ENCODE assay signal across 8 mouse cellular contexts in genomic region chr7:35646317-35647081, GRCm38 (mm10). TPM values are rescaled to one million over a fixed set of nuclear protein-coding genes. Genes with fewer than 3 reads are reported as not detected.
DNase-seq lines count a peak whose midpoint lies in the region; ATAC-seq lines count a peak whose summit lies in the region.

No protein-coding gene starts in this region.

- H3K9ac ChIP-seq in heart, embryonic 13.5 days: peak overlapping the region; percentile 96
- peak overlapping the region; percentile 85 for H3K9ac ChIP-seq in limb, embryonic 11.5 days (ENCODE audit: low read length)
- peak overlapping the region; percentile 82 for H3K9ac ChIP-seq in midbrain, embryonic 13.5 days (replicated peaks)

- H3K27me3 ChIP-seq in heart, embryonic 13.5 days (replicated peaks): no peaks in the 10 kb centered on the region
- H3K27me3 ChIP-seq in limb, embryonic 11.5 days (ENCODE audit: control insufficient read depth, insufficient read depth, low read length): no peaks in the 10 kb centered on the region
- H3K27me3 ChIP-seq in midbrain, embryonic 13.5 days: no peaks in the 10 kb centered on the region

- no peaks in the 10 kb centered on the region for H3K9me3 ChIP-seq in heart, embryonic 13.5 days
- H3K9me3 ChIP-seq in limb, embryonic 11.5 days (ENCODE audit: control insufficient read depth, low read length): no peaks in the 10 kb centered on the region; the same call in 1 of the 2 replicates
- H3K9me3 ChIP-seq in midbrain, embryonic 13.5 days: no peaks in the 10 kb centered on the region

- WGBS in heart, embryonic 13.5 days: 9% methylated on average over 34 of the region's 34 CpGs
- WGBS in limb, embryonic 11.5 days: 8% methylated on average over 34 of the region's 34 CpGs
- WGBS in midbrain, embryonic 13.5 days: 11% methylated on average over 34 of the region's 34 CpGs

- H3K36me3 ChIP-seq in heart, embryonic 13.5 days: peaks cover 43% of the 10 kb centered on the region
- peaks cover 9% of the 10 kb centered on the region for H3K36me3 ChIP-seq in limb, embryonic 11.5 days (ENCODE audit: control insufficient read depth, insufficient read depth, low read length)
- H3K36me3 ChIP-seq in midbrain, embryonic 13.5 days: peaks cover 41% of the 10 kb centered on the region

- H3K27ac ChIP-seq in heart, embryonic 13.5 days (replicated peaks): peak overlapping the region; percentile 85
- 0 out of 2 replicates have a peak overlapping the region, but pooled peaks have one; percentile 4 for H3K27ac ChIP-seq in limb, embryonic 11.5 days (replicated peaks; ENCODE audit: low read depth, low read length)
- H3K27ac ChIP-seq in midbrain, embryonic 13.5 days: peak overlapping the region; percentile 75

- peak overlapping the region; percentile 72 for H3K4me2 ChIP-seq in heart, embryonic 13.5 days
- peak overlapping the region; percentile 54 for H3K4me2 ChIP-seq in limb, embryonic 11.5 days (ENCODE audit: low read depth, severe bottlenecking)
- peak overlapping the region; percentile 80 for H3K4me2 ChIP-seq in midbrain, embryonic 13.5 days (replicated peaks)

- H3K4me1 ChIP-seq in heart, embryonic 13.5 days: peaks cover 7% of the 10 kb centered on the region
- H3K4me1 ChIP-seq in limb, embryonic 11.5 days (ENCODE audit: control insufficient read depth, insufficient read depth, low read length): no peaks in the 10 kb centered on the region
- H3K4me1 ChIP-seq in midbrain, embryonic 13.5 days (replicated peaks): peaks cover 12% of the 10 kb centered on the region

- ATAC-seq in heart, embryonic 13.5 days (ENCODE audit: extremely low read depth, insufficient number of reproducible peaks, low FRiP score, low TSS enrichment): no peak
- peak; percentile 63 for ATAC-seq in limb, embryonic 11.5 days (ENCODE audit: insufficient number of reproducible peaks, low FRiP score, low TSS enrichment, low read depth)
- peak; percentile 66 for ATAC-seq in midbrain, embryonic 13.5 days

- H3K4me3 ChIP-seq in heart, embryonic 13.5 days: peak overlapping the region; percentile 95
- H3K4me3 ChIP-seq in limb, embryonic 11.5 days (ENCODE audit: low read depth, low read length): peak overlapping the region; percentile 90
- peak overlapping the region; percentile 73 for H3K4me3 ChIP-seq in midbrain, embryonic 13.5 days (replicated peaks)

- peak; percentile 46 to 67 for DNase-seq in adrenal gland, adult (ENCODE audit: inconsistent age in 2 of 2, low spot score in 1 of 2)
- DNase-seq in adrenal gland, postnatal 4 days (ENCODE audit: low spot score in 2 of 2): no peak
- peak; percentile 10 to 21 for DNase-seq in CD8-positive naive resting alpha-beta T cell, adult 2 months (ENCODE audit: low read depth in 2 of 2, low spot score in 2 of 2)
- peak; percentile 51 for DNase-seq in cerebellum, adult 9-11 months
- DNase-seq in limb, embryonic 11.5 days (ENCODE audit: low spot score): peak; percentile 60
- peak; percentile 74 for DNase-seq in thymus, postnatal 4 days

RNA-seq across cellular contexts. Expression of gene Pdcd5, which starts 0.8 kb away (rescaled TPM):
- total RNA-seq in adrenal gland, postnatal 4 days (2021): 100 to 1,000 TPM; 104 to 117 TPM
- 260 and 285 TPM in 2 replicates for polyA plus RNA-seq in heart, embryonic 13.5 days (2015; fragmentation: Nextera tagmentation; extraction: Ambion mirVana)
- 306 and 319 TPM in 2 replicates for polyA plus RNA-seq in limb, embryonic 11.5 days (2014; fragmentation: Nextera tagmentation; extraction: Ambion mirVana)
- polyA plus RNA-seq in midbrain, embryonic 13.5 days (2015; fragmentation: Nextera tagmentation; extraction: Ambion mirVana): 232 and 248 TPM in 2 replicates

Comparison
In these comparisons a context has a peak if more than half of its experiments do, and no peak if none do; other contexts are left out.
1. DNase-seq: peak in adrenal gland, adult (2 of 2), CD8-positive naive resting alpha-beta T cell, adult 2 months (2 of 2), cerebellum, adult 9-11 months (single experiment), limb, embryonic 11.5 days (single experiment) and thymus, postnatal 4 days (single experiment); none in adrenal gland, postnatal 4 days (0 of 2).
2. H3K27ac ChIP-seq: peak in every context shown above with its lines; median percentile 85 in heart, embryonic 13.5 days; 75 in midbrain, embryonic 13.5 days; 4 in limb, embryonic 11.5 days.
3. Peak in every context shown above with its lines, with median percentiles within 50 percentile points of each other: H3K4me2 ChIP-seq, H3K4me3 ChIP-seq and H3K9ac ChIP-seq.